Mouse (Mus musculus): Measurements from ENCODE around the gene Csmd2. TPM values are rescaled to one million over a fixed set of nuclear protein-coding genes. Genes with fewer than 3 reads are reported as not detected.

Gene Csmd2
- polyA plus RNA-seq, 1 experiment from 2014 or later = not detected

GRCm38 (mm10) chr4:128184747-128185146 lies 197.1 kb downstream of the Csmd2 start:
- DNase-seq (no peak), ATAC-seq (no peak)
- no peaks in the 10 kb centered on the region for H3K4me1 ChIP-seq (ENCODE audit: insufficient read depth)
- 41% methylated on average over 1 of the region's 1 CpGs for WGBS (ENCODE audit: insufficient replicate concordance)
- no peaks in the 10 kb centered on the region for H3K9me3 ChIP-seq (ENCODE audit: low read length)
- no peak overlapping the region for H3K4me3 ChIP-seq (ENCODE audit: low read depth, low read length)
- no peak overlapping the region for H3K27ac ChIP-seq (ENCODE audit: low read depth)
- H3K27me3 ChIP-seq (ENCODE audit: insufficient read depth, low read length) = no peaks in the 10 kb centered on the region
- no peaks in the 10 kb centered on the region for H3K36me3 ChIP-seq (replicated peaks; ENCODE audit: insufficient read depth, low read length)
- no peak overlapping the region for H3K4me2 ChIP-seq (ENCODE audit: low read depth, low read length)
- TF ChIP-seq CTCF (IDR thresholded peaks at IDR 0.05; ENCODE audit: low read depth) (no peak), EP300 (IDR thresholded peaks at IDR 0.05; ENCODE audit: low read depth) (no peak)
- no peak overlapping the region for H3K9ac ChIP-seq (replicated peaks)

DNA sequence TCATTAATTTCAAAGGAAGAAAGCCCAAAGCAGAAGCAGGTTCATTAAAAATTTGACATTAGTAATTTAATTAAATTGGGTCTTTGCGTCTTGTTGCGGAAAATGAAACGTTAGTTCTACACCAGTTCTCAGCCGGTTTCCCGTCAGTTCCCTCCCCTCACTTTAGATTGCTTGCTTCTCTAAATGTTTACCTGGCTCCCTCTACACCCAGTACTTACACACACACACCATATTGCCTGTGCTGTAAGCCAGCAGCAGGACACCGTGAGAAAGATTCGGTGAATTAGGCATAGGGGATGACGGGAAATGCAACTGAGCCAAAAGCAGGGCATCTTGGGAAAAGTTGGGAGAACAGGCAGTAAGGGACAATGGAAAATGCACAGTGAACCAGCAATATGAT lies 206.8 kb downstream of the Csmd2 start:
- Histone ChIP-seq H3K36me3 (replicated peaks; ENCODE audit: insufficient read depth, low read length) (no peaks in the 10 kb centered on the region), H3K9ac (replicated peaks) (no peak overlapping the region), H3K27ac (ENCODE audit: low read depth) (no peak overlapping the region), H3K9me3 (ENCODE audit: low read length) (no peaks in the 10 kb centered on the region; the same call in 1 of the 2 replicates), H3K4me3 (ENCODE audit: low read depth, low read length) (no peak overlapping the region), H3K27me3 (ENCODE audit: insufficient read depth, low read length) (no peaks in the 10 kb centered on the region), H3K4me1 (ENCODE audit: insufficient read depth) (no peaks in the 10 kb centered on the region), H3K4me2 (ENCODE audit: low read depth, low read length) (no peak overlapping the region)
- DNase-seq (no peak), ATAC-seq (no peak)
- WGBS (ENCODE audit: insufficient replicate concordance) = 82% methylated on average over 8 of the region's 8 CpGs
- TF ChIP-seq CTCF (IDR thresholded peaks at IDR 0.05; ENCODE audit: low read depth) (no peak), EP300 (IDR thresholded peaks at IDR 0.05; ENCODE audit: low read depth) (no peak)

DNA sequence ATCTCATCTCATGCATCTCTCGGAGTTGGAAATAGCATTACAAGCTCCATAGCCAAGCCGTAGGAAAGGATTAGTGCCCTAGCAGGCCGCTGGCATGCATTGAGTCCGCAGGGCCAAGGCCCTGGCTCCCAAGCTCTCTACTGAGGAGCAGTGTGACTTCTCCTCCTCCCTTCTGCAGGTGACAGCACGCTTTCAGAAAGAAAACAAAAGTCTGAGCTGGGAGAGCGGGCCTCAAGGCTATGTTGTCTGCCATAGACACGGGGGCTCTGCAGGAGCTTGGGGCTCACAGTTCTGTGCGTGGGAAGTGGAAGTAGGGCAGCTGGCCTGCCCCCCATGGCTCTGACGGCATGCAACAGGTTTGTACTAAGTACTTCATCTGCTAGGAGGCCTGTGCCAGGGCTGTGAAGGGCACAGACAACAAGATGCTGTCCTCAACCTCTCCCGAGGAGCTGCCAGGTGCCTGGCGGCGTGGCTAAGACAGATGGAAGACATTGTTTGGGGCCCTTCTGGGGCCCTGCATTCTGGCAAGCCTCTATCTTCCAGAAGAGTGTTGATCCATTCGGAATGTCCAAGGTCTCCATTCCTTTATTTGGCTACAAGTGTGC lies 230.4 kb downstream of the Csmd2 start:
- ATAC-seq (no peak), DNase-seq (no peak)
- TF ChIP-seq CTCF (IDR thresholded peaks at IDR 0.05; ENCODE audit: low read depth) (no peak), EP300 (IDR thresholded peaks at IDR 0.05; ENCODE audit: low read depth) (no peak)
- Histone ChIP-seq H3K9ac (replicated peaks) (no peak overlapping the region), H3K27me3 (ENCODE audit: insufficient read depth, low read length) (no peaks in the 10 kb centered on the region), H3K4me1 (ENCODE audit: insufficient read depth) (no peaks in the 10 kb centered on the region), H3K9me3 (ENCODE audit: low read length) (no peaks in the 10 kb centered on the region), H3K4me3 (ENCODE audit: low read depth, low read length) (no peak overlapping the region), H3K36me3 (replicated peaks; ENCODE audit: insufficient read depth, low read length) (no peaks in the 10 kb centered on the region), H3K27ac (ENCODE audit: low read depth) (no peak overlapping the region), H3K4me2 (ENCODE audit: low read depth, low read length) (no peak overlapping the region)
- 67% methylated on average over 13 of the region's 13 CpGs for WGBS (ENCODE audit: insufficient replicate concordance)

DNA sequence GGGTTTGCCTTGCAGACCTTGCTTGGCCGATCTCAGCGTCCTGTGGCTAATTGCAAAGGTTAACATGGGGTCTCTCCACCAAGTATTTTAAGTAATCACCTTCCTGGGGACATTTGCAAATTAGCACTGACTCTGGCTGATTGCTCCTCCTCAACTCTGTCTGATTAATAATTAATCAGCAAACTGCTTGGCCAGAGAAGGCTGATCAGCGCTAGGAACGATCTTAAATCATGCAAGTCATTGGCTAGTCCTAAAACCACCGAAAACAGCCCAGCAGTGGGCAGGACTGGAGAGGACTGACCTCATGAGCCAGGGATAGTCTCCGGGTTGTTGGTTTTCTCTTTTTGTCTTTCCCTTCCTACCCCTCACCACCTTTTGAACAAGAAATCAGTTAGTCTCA lies 236.8 kb downstream of the Csmd2 start:
- TF ChIP-seq EP300 (IDR thresholded peaks at IDR 0.05; ENCODE audit: low read depth) = no peak
- TF ChIP-seq CTCF (IDR thresholded peaks at IDR 0.05; ENCODE audit: low read depth) = no peak

GRCm38 (mm10) chr4:128227377-128228316 lies 240.0 kb downstream of the Csmd2 start:
- H3K4me2 ChIP-seq (ENCODE audit: low read depth, low read length) = no peak overlapping the region
- no peak for ATAC-seq
- DNase-seq = no peak
- H3K27me3 ChIP-seq (ENCODE audit: insufficient read depth, low read length) = no peaks in the 10 kb centered on the region
- TF ChIP-seq CTCF (IDR thresholded peaks at IDR 0.05; ENCODE audit: low read depth) (no peak), EP300 (IDR thresholded peaks at IDR 0.05; ENCODE audit: low read depth) (no peak)
- H3K4me3 ChIP-seq (ENCODE audit: low read depth, low read length) = no peak overlapping the region
- no peak overlapping the region for H3K27ac ChIP-seq (ENCODE audit: low read depth)
- no peaks in the 10 kb centered on the region for H3K4me1 ChIP-seq (ENCODE audit: insufficient read depth)
- no peak overlapping the region for H3K9ac ChIP-seq (replicated peaks)
- H3K9me3 ChIP-seq (ENCODE audit: low read length) = no peaks in the 10 kb centered on the region
- no peaks in the 10 kb centered on the region for H3K36me3 ChIP-seq (replicated peaks; ENCODE audit: insufficient read depth, low read length)
- WGBS (ENCODE audit: insufficient replicate concordance) = 55% methylated on average over 13 of the region's 13 CpGs

More for the DNA sequence above, 236.8 kb downstream of the Csmd2 start:
- Histone ChIP-seq H3K4me2 (ENCODE audit: low read depth, low read length) (no peak overlapping the region), H3K36me3 (replicated peaks; ENCODE audit: insufficient read depth, low read length) (no peaks in the 10 kb centered on the region), H3K4me1 (ENCODE audit: insufficient read depth) (no peaks in the 10 kb centered on the region), H3K27ac (ENCODE audit: low read depth) (no peak overlapping the region), H3K9ac (replicated peaks) (no peak overlapping the region), H3K9me3 (ENCODE audit: low read length) (no peaks in the 10 kb centered on the region), H3K27me3 (ENCODE audit: insufficient read depth, low read length) (no peaks in the 10 kb centered on the region), H3K4me3 (ENCODE audit: low read depth, low read length) (no peak overlapping the region)
- DNase-seq (no peak), ATAC-seq (no peak)
- 56% methylated on average over 6 of the region's 6 CpGs for WGBS (ENCODE audit: insufficient replicate concordance)

- H3K9ac ChIP-seq (replicated peaks) = no peak overlapping the region
- WGBS (ENCODE audit: insufficient replicate concordance) = 75% methylated on average over 13 of the region's 13 CpGs
- no peak for ATAC-seq
These were observed 245.8 kb downstream of the Csmd2 start for GRCm38 (mm10) chr4:128233458-128233857.

More at GRCm38 (mm10) chr4:128233458-128233857, 245.8 kb downstream of the Csmd2 start:
- no peak overlapping the region for H3K27ac ChIP-seq (ENCODE audit: low read depth)
- no peaks in the 10 kb centered on the region for H3K9me3 ChIP-seq (ENCODE audit: low read length)
- no peak overlapping the region for H3K4me2 ChIP-seq (ENCODE audit: low read depth, low read length)
- no peaks in the 10 kb centered on the region for H3K36me3 ChIP-seq (replicated peaks; ENCODE audit: insufficient read depth, low read length)
- H3K27me3 ChIP-seq (ENCODE audit: insufficient read depth, low read length) = no peaks in the 10 kb centered on the region
- no peaks in the 10 kb centered on the region for H3K4me1 ChIP-seq (ENCODE audit: insufficient read depth)
- DNase-seq = no peak
- H3K4me3 ChIP-seq (ENCODE audit: low read depth, low read length) = no peak overlapping the region
- TF ChIP-seq CTCF (IDR thresholded peaks at IDR 0.05; ENCODE audit: low read depth) (no peak), EP300 (IDR thresholded peaks at IDR 0.05; ENCODE audit: low read depth) (no peak)

Measured in liver, postnatal 0 days (tissue).